Mouse (Mus musculus): ENCODE measurements around the gene Irx1.

DNA sequence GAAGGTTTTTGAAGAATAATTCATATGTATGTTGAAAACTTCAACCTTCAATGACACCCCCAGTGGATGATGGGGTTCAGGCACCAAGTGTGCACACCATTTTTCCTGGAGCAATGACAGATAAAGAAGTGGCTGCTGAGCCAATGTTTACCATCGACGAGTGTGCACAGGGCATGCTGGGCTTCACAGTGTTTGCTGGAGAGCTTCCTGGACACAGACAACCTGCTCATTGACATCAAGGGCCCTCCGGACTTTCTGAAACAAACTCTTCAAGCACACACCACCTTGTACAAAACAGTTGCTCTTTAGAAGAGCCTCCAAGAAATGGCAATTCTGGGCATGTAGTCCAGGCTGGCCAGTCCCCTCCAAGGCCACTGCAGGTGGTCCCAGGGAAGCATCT lies 12.2 kb upstream of the Irx1 start:
- TF ChIP-seq CTCF (conservative IDR thresholded peaks at IDR 0.05; ENCODE audit: low read length) = no peak
- no peak for TF ChIP-seq NANOG (IDR thresholded peaks at IDR 0.05; ENCODE audit: borderline replicate concordance, low read length)
- TF ChIP-seq POU5F1 (IDR thresholded peaks at IDR 0.05; ENCODE audit: borderline replicate concordance, low read length) = no peak

Measured in E14TG2a.4 (cell line).